Mouse (Mus musculus): ENCODE measurements around the gene Dok4. TPM values are rescaled to one million over a fixed set of nuclear protein-coding genes. Genes with fewer than 3 reads are reported as not detected.
A peak's percentile ranks its signal among the peaks of the same experiment; 100 is the strongest.
"Not testable (repeated sequence)": the region's sequence is repeated elsewhere in the genome, so short reads cannot be mapped to it uniquely, and the experiment has no call there.

Dok4 gene
- polyA plus RNA-seq, 1 experiment from 2014 or later: 19.1 TPM

- WGBS: 84% methylated on average over 9 of the region's 9 CpGs
- no peak overlapping the region for H3K4me3 ChIP-seq (ENCODE audit: low read depth, low read length)
- no peak overlapping the region for H3K4me2 ChIP-seq (ENCODE audit: low read depth, low read length, severe bottlenecking)
- H3K36me3 ChIP-seq (ENCODE audit: control insufficient read depth, insufficient read depth, low read length): no peaks in the 10 kb centered on the region; the same call in 1 of the 2 replicates
- no peaks in the 10 kb centered on the region for H3K27me3 ChIP-seq (ENCODE audit: control insufficient read depth, insufficient read depth, low read length)
- ATAC-seq (replicated peaks; ENCODE audit: low FRiP score) (no peak), DNase-seq (ENCODE audit: low spot score) (no peak)
- H3K9me3 ChIP-seq (ENCODE audit: control insufficient read depth, low read length): no peaks in the 10 kb centered on the region
- peaks cover 13% of the 10 kb centered on the region; the same call in 1 of the 2 replicates for H3K4me1 ChIP-seq (replicated peaks; ENCODE audit: control insufficient read depth, insufficient read depth, low read length)
- H3K27ac ChIP-seq (ENCODE audit: low read depth, low read length): no peak overlapping the region
- no peak overlapping the region for H3K9ac ChIP-seq (ENCODE audit: low read length)
These were observed 9.2 kb downstream of the Dok4 start for GRCm38 (mm10) chr8:94866921-94867320.

DNA sequence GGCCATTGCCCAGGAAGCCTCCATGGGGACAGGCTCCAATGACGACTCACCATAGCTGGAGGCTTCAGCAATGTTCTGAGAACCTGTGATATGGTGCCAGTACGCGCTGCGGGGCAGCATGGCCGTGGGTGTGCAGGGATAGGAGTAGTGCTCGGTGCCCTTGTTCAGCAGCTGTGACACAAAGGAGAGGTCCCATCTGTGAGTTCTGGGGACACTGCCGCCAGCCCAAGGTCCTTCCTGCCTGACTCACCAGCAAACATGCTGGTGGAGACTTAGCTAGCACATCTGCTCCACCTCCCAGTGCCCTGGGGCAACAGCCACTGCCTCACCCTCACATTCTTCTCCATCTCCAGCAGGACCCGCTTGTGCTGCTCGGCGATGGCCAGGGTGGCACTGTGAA, 10.8 kb downstream of the Dok4 start:
- H3K9me3 ChIP-seq (ENCODE audit: control insufficient read depth, low read length): no peaks in the 10 kb centered on the region
- H3K27me3 ChIP-seq (ENCODE audit: control insufficient read depth, insufficient read depth, low read length): no peaks in the 10 kb centered on the region
- H3K4me1 ChIP-seq (replicated peaks; ENCODE audit: control insufficient read depth, insufficient read depth, low read length): peaks cover 3% of the 10 kb centered on the region; the same call in 1 of the 2 replicates
- no peak overlapping the region for H3K9ac ChIP-seq (ENCODE audit: low read length)
- no peaks in the 10 kb centered on the region; the same call in 1 of the 2 replicates for H3K36me3 ChIP-seq (ENCODE audit: control insufficient read depth, insufficient read depth, low read length)
- DNase-seq (ENCODE audit: low spot score) (no peak), ATAC-seq (replicated peaks; ENCODE audit: low FRiP score) (no peak)
- H3K27ac ChIP-seq (ENCODE audit: low read depth, low read length): no peak overlapping the region
- no peak overlapping the region for H3K4me2 ChIP-seq (ENCODE audit: low read depth, low read length, severe bottlenecking)
- WGBS: 82% methylated on average over 10 of the region's 10 CpGs
- H3K4me3 ChIP-seq (ENCODE audit: low read depth, low read length): no peak overlapping the region

- Histone ChIP-seq H3K9ac (ENCODE audit: low read length) (no peak overlapping the region), H3K27me3 (ENCODE audit: control insufficient read depth, insufficient read depth, low read length) (no peaks in the 10 kb centered on the region), H3K36me3 (ENCODE audit: control insufficient read depth, insufficient read depth, low read length) (no peaks in the 10 kb centered on the region; the same call in 1 of the 2 replicates), H3K4me3 (ENCODE audit: low read depth, low read length) (no peak overlapping the region), H3K27ac (ENCODE audit: low read depth, low read length) (no peak overlapping the region), H3K4me2 (ENCODE audit: low read depth, low read length, severe bottlenecking) (no peak overlapping the region), H3K4me1 (replicated peaks; ENCODE audit: control insufficient read depth, insufficient read depth, low read length) (0 out of 2 replicates have a peak, but pooled peaks cover under 1% of the 10 kb centered on the region), H3K9me3 (ENCODE audit: control insufficient read depth, low read length) (no peaks in the 10 kb centered on the region)
- ATAC-seq (replicated peaks; ENCODE audit: low FRiP score): no peak
- WGBS: 79% methylated on average over 10 of the region's 10 CpGs
- DNase-seq (ENCODE audit: low spot score): no peak
These were observed 12.0 kb downstream of the Dok4 start for GRCm38 (mm10) chr8:94863897-94864673.

DNA sequence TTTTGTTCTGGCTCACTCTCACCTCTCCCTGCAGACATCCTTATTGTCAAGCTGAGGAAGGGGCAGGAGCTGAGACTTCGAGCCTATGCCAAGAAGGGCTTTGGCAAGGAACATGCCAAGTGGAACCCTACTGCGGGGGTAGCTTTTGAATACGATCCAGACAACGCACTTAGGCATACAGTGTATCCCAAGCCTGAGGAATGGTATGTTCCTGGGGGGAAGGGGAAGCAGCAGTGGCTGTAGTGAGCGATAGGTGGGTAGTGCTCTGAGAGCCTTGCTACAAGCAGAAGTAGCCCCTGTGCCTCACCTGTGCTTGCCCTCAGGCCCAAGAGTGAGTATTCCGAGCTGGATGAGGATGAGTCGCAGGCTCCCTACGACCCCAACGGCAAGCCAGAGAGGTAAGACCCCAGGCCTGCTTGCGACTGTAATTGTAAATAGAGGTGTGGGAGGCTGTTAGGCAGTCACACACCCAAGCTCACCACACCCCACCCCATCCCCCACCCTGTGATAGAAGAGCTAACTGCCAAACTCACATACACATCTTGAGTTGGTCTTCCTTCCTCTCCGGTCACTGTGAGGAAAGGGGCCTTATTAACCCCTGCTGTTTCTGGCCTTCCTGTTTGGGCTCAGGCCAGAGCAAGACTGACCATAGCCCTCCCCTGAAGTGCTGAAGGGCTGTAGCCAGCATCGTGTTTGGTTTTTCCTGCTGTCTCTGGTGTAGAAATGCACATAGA, 13.5 kb downstream of the Dok4 start:
- ATAC-seq (replicated peaks; ENCODE audit: low FRiP score): no peak
- WGBS: 95% methylated on average over 12 of the region's 12 CpGs
- no peak overlapping the region for H3K4me2 ChIP-seq (ENCODE audit: low read depth, low read length, severe bottlenecking)
- H3K36me3 ChIP-seq (ENCODE audit: control insufficient read depth, insufficient read depth, low read length): no peaks in the 10 kb centered on the region; the same call in 1 of the 2 replicates
- no peaks in the 10 kb centered on the region for H3K27me3 ChIP-seq (ENCODE audit: control insufficient read depth, insufficient read depth, low read length)
- H3K9ac ChIP-seq (ENCODE audit: low read length): no peak overlapping the region
- DNase-seq (ENCODE audit: low spot score): no peak
- no peaks in the 10 kb centered on the region for H3K9me3 ChIP-seq (ENCODE audit: control insufficient read depth, low read length)
- peaks cover 2% of the 10 kb centered on the region; the same call in 1 of the 2 replicates for H3K4me1 ChIP-seq (replicated peaks; ENCODE audit: control insufficient read depth, insufficient read depth, low read length)
- no peak overlapping the region for H3K4me3 ChIP-seq (ENCODE audit: low read depth, low read length)
- H3K27ac ChIP-seq (ENCODE audit: low read depth, low read length): no peak overlapping the region

DNA sequence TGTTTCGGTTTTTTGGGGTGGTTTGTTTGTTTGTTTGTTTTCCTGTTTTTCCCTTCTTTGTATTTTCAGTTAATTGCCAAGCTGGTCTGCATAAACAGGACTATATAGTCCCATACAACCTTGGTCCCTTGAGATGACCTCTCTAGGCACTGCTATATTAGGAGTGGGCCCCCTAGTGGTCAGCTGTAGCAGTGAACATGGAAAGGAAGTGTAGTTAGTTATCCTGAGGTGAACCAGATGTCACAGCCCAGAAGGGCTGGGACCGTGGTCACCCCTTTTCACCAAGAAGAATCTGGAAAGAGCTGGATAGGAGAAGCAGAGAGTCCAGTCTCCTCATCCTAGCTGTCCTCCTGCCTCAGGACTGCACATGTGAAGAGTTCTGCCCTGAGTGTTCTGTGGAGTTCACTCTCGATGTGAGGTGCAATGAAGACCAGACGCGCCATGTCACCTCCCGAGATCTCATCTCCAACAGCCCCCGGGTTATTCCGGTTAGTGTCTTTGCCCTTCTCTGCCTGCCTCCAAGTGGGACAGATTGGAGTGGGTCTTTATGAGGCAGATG, 14.7 kb downstream of the Dok4 start:
- no peaks in the 10 kb centered on the region; the same call in 1 of the 2 replicates for H3K36me3 ChIP-seq (ENCODE audit: control insufficient read depth, insufficient read depth, low read length)
- H3K27ac ChIP-seq (ENCODE audit: low read depth, low read length): no peak overlapping the region
- no peak overlapping the region for H3K4me2 ChIP-seq (ENCODE audit: low read depth, low read length, severe bottlenecking)
- H3K27me3 ChIP-seq (ENCODE audit: control insufficient read depth, insufficient read depth, low read length): no peaks in the 10 kb centered on the region
- H3K9me3 ChIP-seq (ENCODE audit: control insufficient read depth, low read length): no peaks in the 10 kb centered on the region
- no peak overlapping the region for H3K9ac ChIP-seq (ENCODE audit: low read length)
- ATAC-seq (replicated peaks; ENCODE audit: low FRiP score) (no peak), DNase-seq (ENCODE audit: low spot score) (peak; percentile 76)
- H3K4me3 ChIP-seq (ENCODE audit: low read depth, low read length): no peak overlapping the region
- H3K4me1 ChIP-seq (replicated peaks; ENCODE audit: control insufficient read depth, insufficient read depth, low read length): peaks cover 2% of the 10 kb centered on the region; the same call in 1 of the 2 replicates
- WGBS: 76% methylated on average over 8 of the region's 8 CpGs

GRCm38 (mm10) chr8:94857346-94858173, 18.6 kb downstream of the Dok4 start, which contains the start of gene Polr2c:
TSS of gene Polr2c (plus strand) at chr8:94857450.
- H3K27ac ChIP-seq (ENCODE audit: low read depth, low read length): 0 out of 2 replicates have a peak within 1 kb of the TSS, but pooled peaks have one; percentile 37
- H3K4me3 ChIP-seq (ENCODE audit: low read depth, low read length): peak within 1 kb of the TSS; percentile 95
- peak within 1 kb of the TSS; percentile 95 for H3K9ac ChIP-seq (ENCODE audit: low read length)
- WGBS: under 1% methylated on average over 68 of the region's 68 CpGs
- H3K27me3 ChIP-seq (ENCODE audit: control insufficient read depth, insufficient read depth, low read length): no peaks in the 10 kb centered on the region
- peak within 1 kb of the TSS; percentile 82 for H3K4me2 ChIP-seq (ENCODE audit: low read depth, low read length, severe bottlenecking)
- peak; percentile 96 for DNase-seq (ENCODE audit: low spot score)
- no peaks in the 10 kb centered on the region for H3K9me3 ChIP-seq (ENCODE audit: control insufficient read depth, low read length)
- peak; percentile 81 for ATAC-seq (replicated peaks; ENCODE audit: low FRiP score)
- no peaks in the 10 kb centered on the region; the same call in 1 of the 2 replicates for H3K36me3 ChIP-seq (ENCODE audit: control insufficient read depth, insufficient read depth, low read length)
- H3K4me1 ChIP-seq (replicated peaks; ENCODE audit: control insufficient read depth, insufficient read depth, low read length): peaks cover 2% of the 10 kb centered on the region; the same call in 1 of the 2 replicates

DNA sequence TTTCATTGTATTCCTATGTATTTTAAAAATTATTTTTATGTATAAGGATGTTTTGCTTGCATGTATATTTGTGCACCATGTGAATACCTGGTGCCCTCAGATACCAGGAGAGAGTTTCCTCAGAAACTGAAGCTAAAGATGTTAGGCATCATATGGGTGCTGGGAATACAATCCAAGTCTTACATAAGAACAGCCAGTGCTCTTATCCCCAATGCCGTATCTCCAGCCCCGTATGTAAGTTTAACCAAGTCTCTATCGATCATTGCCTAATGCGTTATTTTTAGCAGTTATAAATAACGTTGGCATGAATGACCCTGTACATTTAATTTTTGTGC, 19.2 kb downstream of the Dok4 start:
- H3K27ac ChIP-seq (ENCODE audit: low read depth, low read length): no peak overlapping the region
- no peaks in the 10 kb centered on the region; the same call in 1 of the 2 replicates for H3K36me3 ChIP-seq (ENCODE audit: control insufficient read depth, insufficient read depth, low read length)
- 32% methylated on average over 5 of the region's 5 CpGs for WGBS
- H3K27me3 ChIP-seq (ENCODE audit: control insufficient read depth, insufficient read depth, low read length): no peaks in the 10 kb centered on the region
- no peak overlapping the region; the same call in 1 of the 2 replicates for H3K9ac ChIP-seq (ENCODE audit: low read length)
- ATAC-seq (replicated peaks; ENCODE audit: low FRiP score) (no peak; the same call in 1 of the 2 replicates), DNase-seq (ENCODE audit: low spot score) (no peak)
- H3K4me2 ChIP-seq (ENCODE audit: low read depth, low read length, severe bottlenecking): no peak overlapping the region
- H3K9me3 ChIP-seq (ENCODE audit: control insufficient read depth, low read length): no peaks in the 10 kb centered on the region
- peak overlapping the region; percentile 95; the same call in 1 of the 2 replicates for H3K4me3 ChIP-seq (ENCODE audit: low read depth, low read length)
- peaks cover 2% of the 10 kb centered on the region; the same call in 1 of the 2 replicates for H3K4me1 ChIP-seq (replicated peaks; ENCODE audit: control insufficient read depth, insufficient read depth, low read length)

- H3K9me3 ChIP-seq (ENCODE audit: control insufficient read depth, low read length); H3K27ac ChIP-seq (ENCODE audit: low read depth, low read length); H3K4me1 ChIP-seq (replicated peaks; ENCODE audit: control insufficient read depth, insufficient read depth, low read length); H3K9ac ChIP-seq (ENCODE audit: low read length); H3K27me3 ChIP-seq (ENCODE audit: control insufficient read depth, insufficient read depth, low read length); H3K36me3 ChIP-seq (ENCODE audit: control insufficient read depth, insufficient read depth, low read length); H3K4me2 ChIP-seq (ENCODE audit: low read depth, low read length, severe bottlenecking); ATAC-seq (replicated peaks; ENCODE audit: low FRiP score); DNase-seq (ENCODE audit: low spot score); H3K4me3 ChIP-seq (ENCODE audit: low read depth, low read length): not testable (repeated sequence)
- 89% methylated on average over 11 of the region's 11 CpGs for WGBS
These were observed 21.4 kb downstream of the Dok4 start for GRCm38 (mm10) chr8:94854761-94855160.
